Mouse (Mus musculus) embryo, embryonic 11.5 days (tissue): Measurements from ENCODE around the gene F11r.

Experiments
- DNase-seq: peaks from one replicate; pipeline ENCODE4 v3.0.0-alpha.2; 2012; ENCODE audit warnings: low read depth, low spot score

The F11r gene

GRCm38 (mm10) chr1:171437264-171438013, at the start of gene F11r:
Gene F11r, plus strand, starts transcription at chr1:171437535.
- DNase-seq = no peak

- DNase-seq = no peak
Measured at GRCm38 (mm10) chr1:171388376-171389102, 48.8 kb upstream of the F11r start, which contains the start of gene Arhgap30. Gene Arhgap30, plus strand, starts transcription at chr1:171388954.

GRCm38 (mm10) chr1:171390101-171390500, 47.2 kb upstream of the F11r start:
- no peak for DNase-seq

- DNase-seq = no peak
Measured at GRCm38 (mm10) chr1:171401821-171402220, 35.5 kb upstream of the F11r start.

GRCm38 (mm10) chr1:171402991-171403390, 34.3 kb upstream of the F11r start:
- DNase-seq = no peak

GRCm38 (mm10) chr1:171407263-171407662, 30.1 kb upstream of the F11r start:
- no peak for DNase-seq

- no peak for DNase-seq
Measured at GRCm38 (mm10) chr1:171410231-171410630, 27.1 kb upstream of the F11r start.

- peak; percentile 93 for DNase-seq
Measured at GRCm38 (mm10) chr1:171410947-171411484, 26.3 kb upstream of the F11r start, which contains the start of gene Usf1. Gene Usf1, plus strand, starts transcription at chr1:171411313.

- no peak for DNase-seq
Measured at GRCm38 (mm10) chr1:171411492-171411941, 25.8 kb upstream of the F11r start.

- DNase-seq = peak; percentile 31
Measured at GRCm38 (mm10) chr1:171412001-171412441, 25.3 kb upstream of the F11r start.

GRCm38 (mm10) chr1:171412446-171412845, 24.9 kb upstream of the F11r start:
- no peak for DNase-seq

- no peak for DNase-seq
Measured at GRCm38 (mm10) chr1:171413608-171414007, 23.7 kb upstream of the F11r start.

- no peak for DNase-seq
Measured at GRCm38 (mm10) chr1:171418660-171419059, 18.7 kb upstream of the F11r start, which contains the start of gene Tstd1. Gene Tstd1, plus strand, starts transcription at chr1:171418872.

GRCm38 (mm10) chr1:171419291-171419882, 17.9 kb upstream of the F11r start:
- DNase-seq = no peak

GRCm38 (mm10) chr1:171419905-171420304, 17.4 kb upstream of the F11r start:
- no peak for DNase-seq

GRCm38 (mm10) chr1:171422504-171423095, 14.7 kb upstream of the F11r start:
- no peak for DNase-seq

- no peak for DNase-seq
Measured at GRCm38 (mm10) chr1:171424638-171425037, 12.7 kb upstream of the F11r start.

GRCm38 (mm10) chr1:171425126-171425525, 12.2 kb upstream of the F11r start:
- DNase-seq = no peak

- no peak for DNase-seq
Measured at GRCm38 (mm10) chr1:171432158-171432557, 5.2 kb upstream of the F11r start.

GRCm38 (mm10) chr1:171435288-171435814, 2.0 kb upstream of the F11r start:
- no peak for DNase-seq

GRCm38 (mm10) chr1:171435974-171436373, 1.4 kb upstream of the F11r start:
- DNase-seq = no peak
